Mouse (Mus musculus): ENCODE measurements around the gene Olfr486.
"Not testable (repeated sequence)": the region's sequence is repeated elsewhere in the genome, so short reads cannot be mapped to it uniquely, and the experiment has no call there.

The Olfr486 gene

GRCm38 (mm10) chr7:108172642-108173041 is at the start of gene Olfr486:
Gene Olfr486 (minus strand): TSS chr7:108172742.
- DNase-seq = not testable (repeated sequence)

DNA sequence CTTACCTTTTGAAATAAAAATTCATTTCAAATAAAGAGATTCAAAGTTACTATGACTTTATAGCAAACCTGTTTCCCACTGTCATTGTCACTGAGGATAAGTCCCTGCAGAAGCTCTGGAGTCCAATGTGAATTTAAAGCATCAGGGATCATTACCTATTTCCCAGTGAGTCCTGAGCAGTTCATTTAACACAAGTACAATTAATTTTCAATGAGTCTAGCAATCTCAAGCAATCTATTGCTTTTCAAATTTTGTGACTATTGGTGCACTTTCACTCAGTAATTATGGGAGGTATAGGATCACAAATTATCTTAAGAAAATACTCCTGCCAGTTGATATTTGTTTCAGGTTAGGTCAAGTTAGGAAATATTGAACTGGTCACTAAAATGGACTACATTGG is 42.0 kb upstream of the Olfr486 start, which contains the start of gene Olfr487:
Gene Olfr487, minus strand, starts transcription at position 101 of the 400 bp plus-strand sequence.
- not testable (repeated sequence) for DNase-seq

DNA sequence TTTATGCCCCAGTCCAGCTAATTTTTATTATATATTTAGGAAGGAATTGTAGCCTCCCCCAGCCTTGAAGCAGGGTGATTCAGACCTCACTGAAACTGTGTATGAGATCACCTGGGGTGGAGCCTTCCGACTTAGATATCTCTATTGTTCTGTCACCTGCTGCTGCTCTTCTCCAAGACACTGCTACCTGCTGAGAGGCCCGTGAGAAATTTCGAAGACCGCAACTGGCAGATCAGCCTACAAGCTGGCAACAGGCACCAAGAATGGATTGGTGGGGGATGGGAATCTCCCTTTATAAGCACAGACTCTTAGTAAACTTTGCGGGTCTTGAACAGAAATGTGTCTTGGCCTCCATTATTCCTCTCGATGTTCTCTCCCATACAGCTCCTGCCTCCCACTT is 24.4 kb upstream of the Olfr486 start:
- DNase-seq = no peak

DNA sequence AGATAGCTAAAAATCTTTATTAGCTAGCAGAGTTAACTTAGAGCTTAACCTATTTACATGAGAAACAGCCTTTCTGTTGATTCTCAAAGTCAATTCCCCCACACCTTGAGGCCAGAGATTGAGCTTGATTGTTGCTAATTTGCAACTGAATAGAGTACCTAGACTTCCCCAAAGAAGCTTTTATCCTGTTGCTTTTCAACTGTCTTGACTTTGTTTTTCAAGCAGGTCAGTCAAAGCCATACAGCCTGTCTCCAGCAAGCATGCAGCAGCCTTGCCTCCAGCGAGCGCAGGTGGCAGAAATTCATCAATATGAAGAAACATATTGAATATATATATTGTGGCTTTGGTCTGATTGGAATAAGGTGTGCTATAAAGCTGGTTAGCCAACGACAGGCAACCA is 23.8 kb upstream of the Olfr486 start:
- not testable (repeated sequence) for DNase-seq

GRCm38 (mm10) chr7:108192714-108193113 is 20.2 kb upstream of the Olfr486 start:
- DNase-seq = not testable (repeated sequence)

GRCm38 (mm10) chr7:108191196-108191595 is 18.7 kb upstream of the Olfr486 start:
- not testable (repeated sequence) for DNase-seq

DNA sequence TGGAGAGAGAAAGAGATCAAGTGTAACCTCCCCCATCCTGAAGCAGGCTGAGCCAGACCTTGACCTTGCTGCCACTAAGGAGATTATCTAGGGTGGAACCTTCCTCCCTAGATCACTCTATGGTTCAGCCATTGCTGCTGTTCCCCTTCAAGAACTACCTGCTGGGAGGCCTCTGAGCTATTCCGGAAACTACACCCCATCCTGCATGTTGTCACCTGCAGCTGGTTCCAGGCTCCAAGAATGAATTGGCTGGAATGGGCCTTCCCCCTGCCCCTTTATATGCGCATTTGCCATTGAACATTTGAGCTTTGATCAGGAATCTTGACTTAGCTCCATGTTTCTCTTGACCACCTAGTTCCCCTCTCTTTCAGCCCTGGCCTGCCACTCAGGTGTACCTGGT is 12.7 kb upstream of the Olfr486 start:
- not testable (repeated sequence) for DNase-seq

GRCm38 (mm10) chr7:108184401-108184800 is 11.9 kb upstream of the Olfr486 start:
- DNase-seq = not testable (repeated sequence)

- DNase-seq = no peak
Observed at GRCm38 (mm10) chr7:108159771-108160170, 12.8 kb downstream of the Olfr486 start, which contains the start of gene Olfr485. Gene Olfr485 (minus strand): TSS chr7:108159871.

DNA sequence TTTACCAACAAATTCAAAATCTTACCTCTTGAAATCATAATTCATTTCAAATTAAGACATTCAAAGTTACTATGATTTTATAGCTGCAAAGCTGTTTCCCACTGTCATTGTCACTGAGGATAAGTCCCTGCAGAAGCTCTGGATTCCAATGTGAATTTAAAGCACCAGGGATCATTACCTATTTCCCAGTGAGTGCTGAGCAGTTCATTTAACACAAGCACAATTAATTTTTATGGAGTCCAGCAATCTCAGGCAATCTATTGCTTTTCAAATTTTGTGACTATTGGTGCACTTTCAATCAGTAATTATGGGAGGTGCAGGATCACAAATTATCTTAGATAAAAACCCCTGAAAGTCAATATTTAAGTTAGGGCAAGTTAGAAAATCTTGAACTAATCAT is 45.2 kb downstream of the Olfr486 start, which contains the start of gene Olfr484:
Gene Olfr484, minus strand, starts transcription at position 101 of the 400 bp plus-strand sequence.
- no peak for DNase-seq

Data from kidney, postnatal 10 days (tissue).